Mouse (Mus musculus) adrenal gland, postnatal 25 days (tissue): ENCODE data around the gene Mab21l1. TPM values are rescaled to one million over a fixed set of nuclear protein-coding genes. Genes with fewer than 3 reads are reported as not detected.
A peak's percentile ranks its signal among the peaks of the same experiment; 100 is the strongest.

Experiments
- DNase-seq: peaks from one replicate; pipeline ENCODE4 v3.0.0; 2021; ENCODE audit warnings: mixed read lengths
- long read RNA-seq: library from polyadenylated mRNA; stranded (forward); transcript quantifications from one replicate; pipeline ENCODE4 v2.0.0, GENCODE M21; 2021
- total RNA-seq: library from RNA; stranded (reverse); gene quantifications from 2 replicates; pipeline ENCODE4 v1.2.3, GENCODE M21; 2021

Gene Mab21l1
- total RNA-seq, result 1.6 and 1.9 TPM in 2 replicates
- long read RNA-seq, partial matches to known transcripts, result 0 of 1 reads
- long read RNA-seq, other reads (novel, unspliced or antisense), result 0 of 1 reads

DNA sequence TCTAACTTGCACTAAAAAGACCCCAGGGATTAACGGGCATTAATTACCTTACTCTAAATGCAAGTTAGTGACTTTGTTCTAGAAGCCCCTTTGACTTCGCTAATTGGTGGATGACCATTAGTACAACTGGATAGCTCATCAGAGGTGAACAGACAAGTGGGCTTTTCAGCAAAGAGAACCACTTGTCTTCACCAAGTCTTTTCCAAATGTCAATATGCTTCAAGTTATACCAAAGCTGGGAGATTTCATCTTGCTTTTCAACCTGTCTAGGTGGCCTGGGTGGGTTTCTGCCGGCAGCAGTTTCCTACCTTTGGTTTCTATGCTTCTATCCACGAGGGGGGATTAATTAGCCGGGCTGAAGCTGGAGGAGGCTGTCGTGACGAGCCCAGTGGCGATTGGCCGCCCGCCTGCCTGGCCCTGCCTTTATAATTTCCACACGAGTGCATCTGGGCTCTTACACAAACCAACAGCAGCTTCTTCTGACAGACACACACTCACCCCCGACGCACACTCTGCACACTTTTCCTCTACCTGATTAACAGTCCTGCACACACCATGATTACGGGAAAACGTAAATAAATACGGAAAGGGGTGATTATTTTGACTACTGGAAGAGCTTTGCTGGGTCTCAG lies at the start of gene Mab21l1:
Gene Mab21l1 (plus strand): TSS at position 455 of the 632 bp plus-strand sequence.
- DNase-seq, result peak; percentile 33

DNA sequence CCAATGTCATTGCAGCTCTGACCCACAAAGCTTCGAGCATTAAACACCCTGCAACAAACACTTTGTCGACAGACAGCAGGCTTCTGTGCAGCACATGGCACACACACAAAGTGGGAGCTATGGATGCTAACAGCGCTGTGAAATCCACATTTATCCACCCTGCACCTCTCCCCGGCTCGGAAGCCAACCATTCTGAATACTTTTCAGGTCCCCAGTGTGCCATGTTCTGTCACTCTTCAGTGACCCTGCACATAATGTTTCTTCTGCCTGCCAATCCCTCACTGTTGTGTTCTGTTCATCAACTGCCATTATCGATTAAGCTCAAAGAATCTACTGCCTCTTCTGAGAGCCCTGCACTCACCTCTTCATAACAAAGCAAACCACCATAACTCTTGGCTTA lies 48.6 kb upstream of the Mab21l1 start:
- DNase-seq, result no peak

DNA sequence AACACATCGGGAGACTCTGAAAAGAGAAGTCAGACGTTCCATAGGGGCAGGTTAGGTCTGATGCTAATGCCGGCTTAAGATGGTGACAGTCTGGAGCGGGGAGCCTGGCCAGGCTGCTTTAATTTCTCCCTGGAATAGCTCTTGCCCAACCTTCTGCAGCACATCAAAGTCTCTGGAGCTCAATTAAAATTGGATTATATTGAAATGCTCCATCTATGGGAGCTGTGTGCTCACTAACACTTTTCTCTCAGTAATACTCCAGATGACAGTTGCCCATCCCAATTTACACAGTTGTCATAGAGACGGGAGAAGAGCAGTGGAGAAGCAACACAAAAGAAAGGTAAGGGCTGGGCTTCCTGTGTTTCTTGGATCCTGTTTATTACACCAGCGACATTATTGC lies 40.9 kb upstream of the Mab21l1 start:
- no peak for DNase-seq

DNA sequence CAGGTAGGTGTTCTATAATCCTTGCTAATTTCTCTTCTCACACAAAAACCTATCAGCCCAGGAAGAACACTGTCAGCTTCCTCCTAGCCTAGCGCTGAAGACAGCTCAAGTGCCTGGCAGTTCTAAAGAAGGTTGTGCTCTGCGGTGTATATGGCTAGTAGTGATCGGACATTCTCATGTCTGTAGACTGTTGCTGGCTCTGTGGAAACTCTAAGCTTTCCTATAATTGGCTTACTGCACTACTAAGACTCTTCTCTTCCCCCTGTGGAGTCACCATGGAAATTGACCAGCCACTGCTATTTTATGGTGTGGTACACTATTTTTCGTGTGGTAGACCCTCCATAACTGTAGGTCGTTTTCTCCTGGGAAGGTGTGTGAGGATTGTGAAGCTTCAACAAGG lies 40.1 kb upstream of the Mab21l1 start:
- no peak for DNase-seq

DNA sequence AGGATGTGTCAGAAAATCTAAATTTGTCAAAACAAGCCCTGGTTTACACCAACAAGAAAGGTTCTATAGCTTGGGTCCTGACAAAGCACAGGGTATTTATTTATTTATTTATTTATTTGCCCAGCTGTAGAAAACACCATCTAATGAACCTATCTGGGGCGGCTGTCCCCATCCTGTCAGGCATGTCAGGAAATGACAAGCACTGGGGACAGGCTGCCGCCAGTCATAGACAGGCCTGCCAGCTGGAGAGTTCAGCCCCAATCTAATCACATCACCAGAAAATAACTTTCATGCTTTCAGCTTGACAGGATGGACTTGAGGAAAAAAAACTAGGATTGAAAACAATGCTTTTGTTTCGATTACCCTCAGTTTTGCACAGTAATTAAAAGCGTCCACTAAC lies 39.7 kb upstream of the Mab21l1 start:
- DNase-seq, result no peak

DNA sequence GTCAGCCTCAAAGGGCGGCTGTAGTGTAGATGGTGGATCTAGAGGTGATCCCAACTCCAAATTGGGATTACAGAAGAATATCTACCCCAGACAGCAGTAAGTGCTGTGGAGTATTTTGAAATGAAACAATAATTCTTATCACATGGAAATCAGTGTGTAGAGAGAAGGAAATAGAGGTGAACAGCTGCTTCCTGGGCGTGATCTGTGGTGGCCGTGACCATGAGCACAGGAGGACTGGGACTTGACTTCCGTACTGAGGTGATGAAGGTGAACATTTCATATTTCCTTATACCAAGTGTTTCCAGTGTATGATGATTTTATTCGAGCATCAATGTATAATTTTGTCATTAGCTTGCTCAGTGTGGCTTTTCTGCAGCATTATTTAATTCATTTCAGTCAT lies 38.4 kb upstream of the Mab21l1 start:
- DNase-seq, result no peak

DNA sequence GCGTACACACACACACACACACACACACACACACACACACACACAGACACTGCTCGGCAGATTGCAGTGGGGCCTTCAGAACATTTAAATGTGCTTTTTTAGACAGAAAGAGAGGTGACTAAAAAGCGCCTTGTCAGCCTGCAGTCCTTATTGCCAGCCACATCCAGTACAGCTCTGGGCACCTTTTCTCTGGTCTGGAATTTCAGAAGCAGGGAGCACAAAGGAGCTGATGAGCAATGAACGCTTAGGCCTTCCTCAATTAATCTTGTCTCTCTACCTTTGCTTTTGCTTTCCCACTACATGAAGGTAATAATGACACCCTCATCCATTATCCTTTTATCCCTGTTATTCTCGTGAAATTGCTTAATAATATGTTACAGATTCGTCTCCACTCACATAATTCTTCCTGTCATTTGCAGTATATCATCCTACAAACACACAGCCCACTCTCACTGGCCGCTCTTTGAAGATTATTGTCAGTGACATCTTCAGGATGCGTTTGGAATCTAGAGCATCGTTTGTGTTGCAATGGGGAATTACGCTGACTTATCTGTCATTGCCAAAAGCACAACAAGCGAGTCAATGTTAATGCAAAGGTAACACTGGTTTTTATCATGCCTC lies 31.8 kb upstream of the Mab21l1 start:
- no peak for DNase-seq

DNA sequence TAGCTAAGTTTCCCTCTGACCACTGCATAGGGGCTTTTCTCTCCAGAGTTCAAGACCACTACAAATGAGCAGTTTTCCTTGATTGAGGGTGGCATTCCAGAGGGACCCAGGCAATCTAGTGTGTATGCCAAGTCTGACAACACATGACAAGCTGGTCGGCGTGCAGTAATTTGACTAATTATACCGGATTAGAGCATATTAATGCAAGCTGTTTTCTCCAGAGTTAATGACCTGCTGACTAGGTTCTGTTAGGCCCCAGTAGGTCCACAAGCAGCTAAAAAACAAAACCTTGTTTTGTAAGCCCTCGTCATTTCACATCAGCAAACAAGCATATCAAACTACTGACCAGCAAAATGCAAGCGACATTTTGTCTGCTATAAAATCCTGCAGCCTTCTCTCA lies 30.9 kb upstream of the Mab21l1 start:
- DNase-seq, result no peak

DNA sequence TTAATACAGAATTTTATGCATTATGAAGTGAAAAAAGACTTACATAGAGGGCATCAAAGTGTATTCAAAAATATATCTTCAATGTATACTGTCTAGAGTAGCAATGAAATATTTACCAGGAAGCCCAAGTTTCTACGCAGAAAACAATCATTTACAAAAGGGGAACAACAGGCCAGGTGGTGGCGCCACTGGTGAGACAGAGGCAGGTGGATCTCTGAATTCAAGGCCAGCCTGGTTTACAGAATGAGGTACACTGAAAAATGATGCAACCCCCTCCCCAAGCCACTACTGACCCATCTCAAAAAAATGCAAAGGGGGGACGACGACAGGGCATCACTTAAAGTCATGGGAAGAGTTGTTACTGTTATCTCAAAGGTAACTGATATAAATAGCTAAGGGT lies 29.8 kb upstream of the Mab21l1 start:
- no peak for DNase-seq

DNA sequence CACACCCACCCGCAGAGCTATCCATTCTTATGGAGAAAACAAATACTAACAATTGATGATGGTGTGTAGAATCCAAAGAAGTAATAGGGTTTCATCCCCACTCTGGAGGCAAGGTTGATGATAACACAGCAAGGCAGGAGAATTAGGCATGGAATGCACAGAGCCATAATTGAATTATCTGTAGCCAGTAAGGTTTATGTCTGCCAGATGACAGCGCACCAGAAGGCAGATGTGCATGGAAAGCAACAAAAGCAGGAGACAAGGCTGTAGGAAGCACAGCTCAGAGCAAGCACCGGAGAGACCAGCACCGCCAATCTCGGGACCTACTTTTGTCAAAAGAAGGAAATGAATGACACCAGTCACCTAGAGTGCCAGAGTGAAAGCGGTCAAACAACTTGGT lies 28.4 kb upstream of the Mab21l1 start:
- DNase-seq, result no peak

DNA sequence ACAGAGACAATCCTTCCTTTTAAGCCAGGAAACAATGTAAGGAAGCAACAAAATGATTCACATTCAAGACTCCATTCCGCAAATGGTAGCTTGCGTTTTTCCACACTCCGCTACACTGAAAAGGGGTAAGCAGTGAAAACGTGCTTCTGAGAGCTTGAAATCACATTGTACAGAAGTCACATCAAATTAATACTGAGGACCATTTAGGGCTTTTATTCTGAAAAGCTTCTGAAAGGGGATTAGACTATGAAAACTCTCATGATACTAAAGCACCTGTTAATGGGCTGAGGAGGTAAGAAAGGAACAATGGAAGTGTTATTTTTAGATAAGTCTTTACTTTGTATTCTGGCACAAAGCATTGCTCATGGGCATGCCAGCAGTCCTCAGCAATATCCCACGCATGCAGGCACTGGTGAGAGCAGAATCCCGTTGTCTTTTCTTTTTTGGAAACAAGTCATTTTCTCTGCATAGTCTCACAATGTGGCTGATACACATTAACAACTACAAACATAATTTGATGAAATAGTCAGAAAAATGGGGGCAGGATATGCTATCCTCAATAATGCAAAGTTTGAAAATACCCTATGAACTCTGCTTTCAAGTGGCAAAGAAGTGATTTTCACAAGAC lies 27.2 kb upstream of the Mab21l1 start:
- DNase-seq, result no peak

DNA sequence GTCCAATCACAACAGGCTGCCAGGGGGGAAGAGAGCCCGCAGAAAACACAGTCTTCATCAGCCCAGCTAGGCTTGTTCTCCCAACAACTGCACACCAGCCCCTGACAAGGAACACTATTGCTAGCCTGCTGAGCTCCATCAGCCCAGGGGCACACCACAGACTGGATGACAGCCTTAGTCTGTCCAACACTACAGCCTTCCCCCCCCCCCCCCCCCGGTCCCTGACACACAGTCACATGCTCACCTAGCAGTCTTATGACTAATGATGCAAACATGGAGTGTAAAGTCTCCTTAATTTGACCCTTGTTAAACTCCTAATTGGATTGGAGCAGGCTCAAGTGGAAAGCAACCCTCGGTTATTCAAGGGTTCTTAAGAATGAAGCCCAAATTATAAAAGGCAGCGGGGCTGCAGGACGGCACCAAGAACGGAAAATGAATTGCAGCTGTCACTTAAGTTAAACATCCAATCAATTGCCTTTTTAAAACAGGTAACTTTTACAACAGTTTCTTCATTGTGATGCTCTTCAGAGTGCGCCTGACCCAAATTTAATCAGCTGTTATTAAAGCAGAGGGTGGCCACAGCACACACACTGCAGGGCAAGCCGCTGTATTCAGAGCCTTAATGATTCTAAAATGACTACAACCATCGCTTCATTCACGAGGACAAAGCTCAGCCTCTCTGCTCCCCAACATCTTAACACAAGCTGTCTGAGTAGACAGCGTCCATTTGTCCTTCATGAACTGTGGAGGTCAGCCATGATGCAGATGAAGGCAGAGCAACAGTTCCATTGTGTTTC lies 26.3 kb upstream of the Mab21l1 start:
- no peak for DNase-seq

DNA sequence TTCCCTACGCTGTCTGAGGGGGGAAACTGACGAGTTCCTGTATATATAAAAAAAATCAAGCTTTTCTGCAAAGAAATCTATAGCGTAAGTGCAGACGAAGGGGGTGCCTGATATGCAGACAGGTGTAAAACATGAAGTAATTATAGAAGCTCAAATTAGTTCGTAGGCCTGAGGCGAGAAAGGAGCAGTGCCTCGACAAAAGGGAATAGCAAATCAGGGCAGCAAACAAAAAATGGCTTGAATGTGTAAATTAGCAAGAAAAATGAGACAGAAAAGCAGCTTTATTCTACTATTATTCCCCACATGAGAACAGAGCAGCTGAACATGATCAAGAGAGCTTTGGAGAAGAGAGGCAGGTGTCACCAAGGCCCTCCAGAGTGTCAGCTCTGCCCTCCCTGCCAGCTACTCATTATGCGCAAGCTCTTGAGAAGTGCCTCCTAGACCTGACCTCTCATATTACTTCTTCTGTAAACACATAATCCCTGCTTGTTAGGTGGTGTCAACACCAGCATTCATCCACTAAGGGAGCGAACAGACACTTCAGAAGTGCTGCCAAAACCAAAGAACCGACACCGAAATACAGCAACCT lies 25.6 kb upstream of the Mab21l1 start:
- DNase-seq, result no peak

DNA sequence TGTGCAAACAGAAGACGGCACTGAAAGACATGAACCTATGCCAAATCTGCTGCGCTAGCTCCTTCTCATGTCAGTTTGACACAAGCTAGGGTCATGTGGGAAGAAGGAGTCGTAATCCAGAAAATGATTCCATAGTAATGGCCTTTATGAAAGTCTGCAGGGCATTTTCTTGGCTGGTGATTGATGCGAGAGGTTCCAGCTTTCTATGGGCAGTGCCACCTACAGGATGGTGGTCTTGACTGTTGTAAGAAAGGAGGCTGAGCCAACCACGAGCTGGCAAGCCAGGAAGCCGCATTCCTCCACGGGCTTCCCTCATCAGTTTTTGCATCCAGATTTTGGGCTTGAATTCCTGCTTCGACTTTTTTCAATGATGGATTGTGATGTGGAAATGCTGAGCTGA lies 24.0 kb upstream of the Mab21l1 start:
- no peak for DNase-seq

DNA sequence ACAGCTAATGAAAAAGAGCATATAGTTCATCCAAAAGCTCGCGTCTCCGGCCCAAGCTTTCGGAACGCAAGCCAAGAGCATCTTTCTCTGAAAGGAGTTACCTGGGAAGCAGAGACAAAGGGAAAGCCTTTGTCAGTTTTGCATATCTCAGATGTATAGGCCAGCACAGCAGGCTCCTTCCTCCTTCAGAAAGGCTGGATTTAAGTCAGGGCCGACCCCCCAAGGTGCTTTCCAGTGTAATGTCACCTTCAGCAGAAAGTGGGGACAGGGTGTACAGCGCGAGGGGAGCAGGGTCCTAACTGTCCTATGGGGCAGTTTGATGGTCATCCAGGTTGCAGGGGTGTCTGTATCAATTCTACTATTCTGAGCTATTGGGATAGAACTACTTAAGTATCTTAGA lies 18.7 kb upstream of the Mab21l1 start:
- DNase-seq, result no peak

DNA sequence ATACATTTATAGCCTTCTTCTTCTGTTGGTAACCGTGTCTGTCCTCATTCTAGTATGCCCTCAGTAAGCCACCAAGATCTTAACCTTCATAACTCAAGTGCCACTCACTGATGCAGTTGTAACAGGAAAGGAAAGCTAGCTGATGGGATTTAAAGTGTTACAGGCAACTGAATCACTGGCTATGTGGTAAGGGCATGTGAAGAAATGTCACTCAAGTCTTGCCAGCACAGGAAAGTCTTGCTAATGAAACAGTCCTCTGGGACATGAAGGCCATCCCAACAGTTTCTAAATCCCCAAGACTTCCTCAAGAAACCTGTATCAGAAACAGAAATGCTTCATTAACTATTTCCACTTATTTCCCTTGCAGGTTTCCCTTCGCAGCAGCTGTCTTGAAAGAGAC lies 13.7 kb upstream of the Mab21l1 start:
- no peak for DNase-seq

DNA sequence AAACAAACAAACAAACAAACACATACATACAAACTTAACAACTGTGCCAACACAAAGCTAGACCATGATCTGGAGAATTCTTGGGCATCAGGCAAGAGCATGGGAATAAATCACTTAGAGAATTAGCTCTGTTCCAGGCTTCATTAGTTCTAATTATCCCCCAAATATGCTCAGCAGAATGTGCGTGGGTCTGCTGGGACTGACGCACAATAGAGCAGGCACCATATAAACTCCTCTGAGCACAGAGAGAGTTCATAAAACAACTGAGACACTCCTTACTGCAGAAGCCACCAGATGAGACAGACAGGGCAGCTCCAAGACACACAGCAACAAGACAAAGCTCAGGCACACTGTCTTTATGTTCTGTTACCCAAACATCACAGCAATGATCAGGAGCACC lies 13.0 kb upstream of the Mab21l1 start:
- DNase-seq, result no peak

DNA sequence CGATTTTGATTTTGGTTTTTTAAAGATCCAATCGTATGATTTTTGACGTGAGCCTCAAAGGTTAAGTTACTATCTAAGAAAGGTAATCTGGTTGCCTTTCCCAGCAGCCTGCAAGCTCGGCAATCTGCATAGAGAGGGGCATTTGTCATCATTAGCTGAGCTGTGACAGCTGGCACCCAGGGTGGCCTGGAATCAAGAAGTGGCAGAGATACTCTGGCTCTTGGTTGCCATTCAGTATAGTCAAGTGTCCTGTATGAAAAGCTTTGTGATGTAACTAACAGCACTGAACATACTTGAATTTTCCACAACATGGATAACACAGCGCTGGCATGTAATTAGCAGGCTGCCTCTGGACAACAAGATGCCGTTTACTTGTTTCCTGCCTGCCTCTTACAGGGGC lies 8.1 kb upstream of the Mab21l1 start:
- no peak for DNase-seq

DNA sequence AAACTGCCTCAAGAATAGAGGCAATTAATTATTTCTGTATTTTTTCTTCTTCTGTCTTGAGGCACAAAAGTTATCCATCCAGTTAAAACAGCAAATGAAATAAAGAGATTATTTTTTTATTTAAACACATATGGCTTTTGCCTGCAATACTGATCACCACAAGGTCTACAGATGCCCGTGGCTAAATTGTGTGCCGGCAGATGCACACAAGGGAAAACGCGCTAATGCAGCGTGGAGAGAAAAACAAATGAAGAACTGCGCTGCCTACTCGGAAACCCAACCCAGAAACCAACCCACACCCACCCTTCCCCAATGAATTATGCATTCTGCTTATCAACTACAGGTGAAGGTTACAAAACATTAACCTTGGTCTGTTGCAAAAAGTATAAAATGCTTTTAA lies 7.1 kb upstream of the Mab21l1 start:
- DNase-seq, result no peak

DNA sequence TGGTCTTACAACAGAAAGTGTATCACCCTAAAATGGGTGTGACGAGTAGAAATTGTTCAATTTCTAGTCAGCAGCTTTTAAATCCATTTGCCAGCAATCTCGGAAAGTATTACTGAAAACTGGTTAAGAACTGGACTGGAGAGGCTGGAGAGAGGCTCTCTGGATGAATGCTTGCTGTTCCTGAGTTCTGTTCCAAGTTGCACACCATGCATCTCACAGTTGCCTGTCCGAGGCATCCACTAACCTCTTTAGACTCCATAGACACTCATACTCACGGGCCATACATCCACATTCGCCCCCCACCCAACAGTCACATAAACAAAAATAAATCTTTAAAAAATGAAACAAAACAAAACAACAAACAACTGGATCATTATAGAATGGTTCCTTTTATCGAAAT lies 6.6 kb upstream of the Mab21l1 start:
- no peak for DNase-seq

DNA sequence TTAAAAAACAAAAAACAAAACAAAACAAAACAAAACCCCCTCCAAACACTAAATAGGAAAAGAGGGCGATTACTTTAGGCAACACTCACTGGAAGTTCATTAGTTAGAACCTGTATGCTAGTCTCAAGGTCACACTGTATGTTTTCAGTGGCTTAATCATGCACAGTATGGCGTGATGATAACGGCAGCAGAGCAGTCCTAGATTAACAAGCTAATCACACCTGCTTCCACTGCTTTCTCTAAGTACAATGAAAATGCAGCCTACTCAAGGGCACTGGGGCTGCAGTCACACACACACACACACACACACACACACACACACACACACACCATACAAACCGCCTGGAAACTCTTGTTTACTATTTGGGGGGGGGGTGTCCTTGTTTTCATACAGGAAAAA lies 4.8 kb upstream of the Mab21l1 start:
- no peak for DNase-seq
